Mouse (Mus musculus) CH12F3 (cell line): Measurements from ENCODE around the gene Apobec3.

Experiments used
- in situ Hi-C: fragments of 300-500 bp; cut with MboI; formaldehyde crosslinking; loops from 2 replicates; pipeline ENCODE4 v1.14.3; 2020; ENCODE audit warnings: low sequenced_read_pairs

The Apobec3 gene

GRCm38 (mm10) chr15:79891436-79892212 lies at the start of gene Apobec3:
Gene Apobec3, plus strand, starts transcription at chr15:79891659.
- in situ Hi-C loops = no loop called here

GRCm38 (mm10) chr15:79842985-79843384 lies 48.5 kb upstream of the Apobec3 start:
- in situ Hi-C loops = no loop called here

GRCm38 (mm10) chr15:79845986-79846385 lies 45.5 kb upstream of the Apobec3 start:
- in situ Hi-C loops = no loop called here

- in situ Hi-C loops = no loop called here
Observed at GRCm38 (mm10) chr15:79847100-79847499, 44.4 kb upstream of the Apobec3 start.

- in situ Hi-C loops = no loop called here
Observed at GRCm38 (mm10) chr15:79850143-79850542, 41.3 kb upstream of the Apobec3 start.

- in situ Hi-C loops = no loop called here
Observed at GRCm38 (mm10) chr15:79858979-79859378, 32.5 kb upstream of the Apobec3 start.

- in situ Hi-C loops = no loop called here
Observed at GRCm38 (mm10) chr15:79859821-79860220, 31.6 kb upstream of the Apobec3 start.

- in situ Hi-C loops = no loop called here
Observed at GRCm38 (mm10) chr15:79867260-79868002, 24.0 kb upstream of the Apobec3 start.

- in situ Hi-C loops = no loop called here
Observed at GRCm38 (mm10) chr15:79873545-79873944, 17.9 kb upstream of the Apobec3 start.

GRCm38 (mm10) chr15:79873995-79874394 lies 17.5 kb upstream of the Apobec3 start:
- in situ Hi-C loops = no loop called here

GRCm38 (mm10) chr15:79875261-79875995 lies 16.0 kb upstream of the Apobec3 start:
- in situ Hi-C loops = no loop called here

GRCm38 (mm10) chr15:79878725-79879136 lies 12.7 kb upstream of the Apobec3 start:
- in situ Hi-C loops = no loop called here

- in situ Hi-C loops = no loop called here
Observed at GRCm38 (mm10) chr15:79879319-79879718, 12.1 kb upstream of the Apobec3 start.

GRCm38 (mm10) chr15:79880477-79880876 lies 11.0 kb upstream of the Apobec3 start:
- in situ Hi-C loops = no loop called here

- in situ Hi-C loops = no loop called here
Observed at GRCm38 (mm10) chr15:79882623-79883267, 8.7 kb upstream of the Apobec3 start.

- in situ Hi-C loops = no loop called here
Observed at GRCm38 (mm10) chr15:79883352-79883822, 8.1 kb upstream of the Apobec3 start.

GRCm38 (mm10) chr15:79884820-79885219 lies 6.6 kb upstream of the Apobec3 start:
- in situ Hi-C loops = no loop called here

GRCm38 (mm10) chr15:79892213-79892541 lies 718 bp downstream of the Apobec3 start:
- in situ Hi-C loops = no loop called here

- in situ Hi-C loops = no loop called here
Observed at GRCm38 (mm10) chr15:79892995-79893823, 1.8 kb downstream of the Apobec3 start.

GRCm38 (mm10) chr15:79893824-79894123 lies 2.3 kb downstream of the Apobec3 start:
- in situ Hi-C loops = no loop called here
